Mouse (Mus musculus) C2C12 (cell line): ENCODE measurements around the gene Arhgap23.

Source experiments
- CTCF ChIP-seq: IDR thresholded peaks from one replicate; pipeline ENCODE4 v1.5.1; 2011; ENCODE audit not compliant: control insufficient read depth, insufficient read depth, insufficient read length
- FOSL1 ChIP-seq: IDR thresholded peaks from one replicate; pipeline ENCODE4 v1.8.0; 2011; ENCODE audit warnings: mild to moderate bottlenecking, low read length; ENCODE audit not compliant: poor library complexity, insufficient read depth, severe bottlenecking
- MAX ChIP-seq: IDR thresholded peaks from one replicate; pipeline ENCODE4 v1.6.1; 2011; ENCODE audit warnings: mild to moderate bottlenecking, control low read depth
- USF1 ChIP-seq: IDR thresholded peaks from one replicate; pipeline ENCODE4 v1.6.1; 2011; ENCODE audit warnings: low read depth, mild to moderate bottlenecking, control low read depth, moderate library complexity

DNA sequence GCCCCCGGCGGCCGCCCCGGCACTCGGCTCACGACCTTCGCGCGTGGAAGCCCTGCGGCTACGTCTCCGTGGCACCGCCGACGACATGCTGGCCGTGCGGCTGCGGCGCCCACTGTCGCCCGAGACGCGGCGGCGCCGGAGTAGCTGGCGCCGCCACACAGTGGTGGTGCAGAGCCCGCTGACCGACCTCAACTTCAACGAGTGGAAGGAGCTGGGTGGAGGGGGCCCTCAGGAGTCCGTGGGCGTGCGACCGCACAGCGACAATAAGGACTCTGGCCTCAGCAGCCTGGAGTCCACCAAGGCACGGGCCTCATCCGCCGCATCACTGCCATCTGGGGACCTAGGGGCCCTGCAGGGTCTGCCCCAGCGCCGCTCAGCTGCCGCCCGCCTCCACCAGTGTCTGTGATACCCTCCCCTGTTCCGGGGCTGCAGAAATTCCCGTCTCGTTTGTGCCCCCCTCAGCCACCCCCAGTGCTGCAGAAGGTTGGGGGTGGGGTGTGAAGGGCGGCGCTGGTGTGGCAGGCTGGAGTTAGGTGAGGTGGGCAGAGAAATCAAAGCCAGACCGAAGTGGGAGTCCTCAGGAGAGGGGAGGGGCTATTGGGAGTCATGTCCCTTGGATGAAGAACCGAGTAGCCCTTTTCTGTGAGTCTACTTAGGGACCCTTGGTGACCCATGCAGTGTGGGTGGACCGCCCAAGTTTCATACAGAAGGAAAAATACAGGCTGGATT, 85.6 kb downstream of the Arhgap23 start:
- TF ChIP-seq CTCF (no peak), USF1 (no peak), FOSL1 (no peak), MAX (no peak)
